Mouse (Mus musculus) cortical plate, adult 2 months (tissue): ENCODE results near the gene Gm28372.

ENCODE experiments used
- CTCF ChIP-seq: fragments of 200-500 bp; IDR thresholded peaks from 2 replicates; pipeline ENCODE4 v1.5.1; 2011; ENCODE audit warnings: mild to moderate bottlenecking, control low read depth, low read length; ENCODE audit not compliant: insufficient read depth; ENCODE audit errors: extremely low read depth
- POLR2A ChIP-seq: fragments of 200-500 bp; IDR thresholded peaks from 2 replicates; pipeline ENCODE4 v1.6.1; 2011; ENCODE audit warnings: mild to moderate bottlenecking, low read length, control low read depth; ENCODE audit not compliant: insufficient read depth; ENCODE audit errors: extremely low read depth

DNA sequence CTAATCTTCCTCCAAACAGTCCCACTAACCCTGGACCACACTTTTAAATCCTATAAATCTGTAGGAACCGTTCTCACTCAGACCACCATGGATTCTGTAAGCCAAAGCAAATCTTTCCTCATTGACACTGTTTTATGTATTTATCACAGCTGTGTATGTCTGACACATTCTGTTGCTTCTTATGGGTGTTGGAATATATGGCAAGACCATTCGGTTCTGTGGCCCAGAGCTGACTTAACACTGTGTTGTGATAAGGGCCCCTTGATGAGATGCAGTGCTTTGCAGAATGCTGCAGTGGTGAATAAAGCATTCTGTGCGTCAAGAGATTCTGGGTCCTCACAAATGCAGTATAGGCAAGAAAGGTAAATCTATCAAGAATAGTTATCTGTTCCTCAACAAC lies 27.1 kb downstream of the Gm28372 start:
- no peak for TF ChIP-seq CTCF
- TF ChIP-seq POLR2A: no peak
